ENCODE assay signal across 8 mouse cellular contexts in the genomic region with DNA sequence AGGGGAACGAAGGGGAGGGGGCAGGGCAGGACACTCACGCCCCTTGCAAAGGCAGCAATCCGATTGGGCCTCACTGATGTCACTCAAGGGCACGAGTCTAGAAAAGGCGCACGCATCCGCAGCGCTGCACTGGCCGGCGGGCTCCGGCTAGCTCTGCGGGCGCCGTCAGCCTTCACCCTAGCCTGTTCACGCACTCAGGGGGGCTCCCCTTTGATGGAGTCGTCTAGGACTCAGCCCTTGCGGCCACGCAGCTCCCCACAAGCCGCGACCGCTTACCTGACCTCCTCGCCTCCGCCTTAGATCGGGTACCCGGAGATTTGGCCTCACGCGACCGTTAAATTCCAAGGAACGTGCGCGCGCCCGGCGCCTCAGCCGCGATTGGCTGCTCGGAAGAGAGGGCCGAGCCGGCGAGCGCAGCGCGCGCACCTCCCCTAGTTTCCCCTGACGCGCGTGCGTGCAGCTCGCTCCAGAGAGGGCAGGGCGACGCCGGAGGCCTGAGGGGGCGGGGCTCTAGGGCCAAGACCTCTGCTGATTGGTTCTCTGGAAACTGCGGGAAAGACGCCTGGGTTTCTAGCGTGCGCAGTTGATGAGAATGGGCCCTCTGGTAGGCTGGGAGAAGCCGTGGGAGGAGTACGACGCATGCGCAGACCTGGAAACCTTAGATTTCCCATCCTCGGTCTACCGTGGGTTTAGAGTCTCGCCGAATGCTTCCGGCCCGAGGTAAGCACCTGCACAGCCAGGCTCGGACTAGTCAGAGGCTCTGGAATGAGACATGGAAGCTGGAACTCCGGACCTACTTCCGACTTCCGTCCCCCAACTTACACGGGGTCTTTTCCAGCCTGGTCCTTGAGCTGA. TPM values are rescaled to one million over a fixed set of nuclear protein-coding genes. Genes with fewer than 3 reads are reported as not detected.
DNase-seq lines count a peak whose midpoint lies in the region; ATAC-seq and TF ChIP-seq lines count a peak whose summit lies in the region.

A gene (minus strand): TSS at position 463 of the 855 bp plus-strand sequence.
A gene (plus strand): TSS at position 580 of the 855 bp plus-strand sequence.

- intact Hi-C loops in heart, adult 2 months (cut with DNase I): loop anchor here (1.0 to 2.0 kb wide), 2 partner anchors 25 to 578 kb away; a partner anchor contains a TSS

- H3K9me3 ChIP-seq in embryonic facial prominence, embryonic 14.5 days (ENCODE audit: control insufficient read depth, low read length): no peaks in the 10 kb centered on the region
- no peaks in the 10 kb centered on the region for H3K9me3 ChIP-seq in limb, embryonic 13.5 days
- H3K9me3 ChIP-seq in midbrain, embryonic 16.5 days (replicated peaks; ENCODE audit: control insufficient read depth, low read length, poor library complexity, severe bottlenecking): no peaks in the 10 kb centered on the region

- TF ChIP-seq EP300 in heart, adult 2 months (IDR thresholded peaks at IDR 0.05; ENCODE audit: insufficient read depth, low read depth, low read length): 0 out of 2 replicates have a peak, but pooled peaks have one; percentile 52

- WGBS in embryonic facial prominence, embryonic 14.5 days: under 1% methylated on average over 55 of the region's 72 CpGs
- under 1% methylated on average over 72 of the region's 72 CpGs for WGBS in heart, adult 2 months
- under 1% methylated on average over 72 of the region's 72 CpGs for WGBS in limb, embryonic 13.5 days
- under 1% methylated on average over 71 of the region's 72 CpGs for WGBS in midbrain, embryonic 16.5 days

- peak within 1 kb of the TSS; percentile 86 for H3K4me2 ChIP-seq in embryonic facial prominence, embryonic 14.5 days (ENCODE audit: low read depth, low read length)
- peak within 1 kb of the TSS; percentile 90 for H3K4me2 ChIP-seq in limb, embryonic 13.5 days (replicated peaks)
- H3K4me2 ChIP-seq in midbrain, embryonic 16.5 days (ENCODE audit: low read length): peak within 1 kb of the TSS; percentile 90

- peak; percentile 97 for ATAC-seq in embryonic facial prominence, embryonic 14.5 days (ENCODE audit: low read depth)
- ATAC-seq in limb, embryonic 13.5 days (ENCODE audit: low FRiP score, low read depth): peak; percentile 98
- peak; percentile 98 for ATAC-seq in midbrain, embryonic 16.5 days

- peak; percentile 99 for DNase-seq in 3T3-L1 (ENCODE audit: low read depth, low spot score)
- DNase-seq in adrenal gland, postnatal 4 days (ENCODE audit: low spot score in 2 of 2): peak; percentile 96 to 99
- peak; percentile 100 for DNase-seq in embryonic facial prominence, embryonic 14.5 days (ENCODE audit: low spot score)
- DNase-seq in heart, adult 2 months: peak; percentile 99 to 100
- peak; percentile 99 to 100 for DNase-seq in kidney, adult 8-10 months
- DNase-seq in spleen, postnatal 10 days (ENCODE audit: low spot score in 2 of 2): peak; percentile 99

- peak within 1 kb of the TSS; percentile 64 for H3K4me3 ChIP-seq in embryonic facial prominence, embryonic 14.5 days (ENCODE audit: low read depth, low read length)
- peak within 1 kb of the TSS; percentile 82 for H3K4me3 ChIP-seq in heart, adult 2 months
- peak within 1 kb of the TSS; percentile 69 for H3K4me3 ChIP-seq in limb, embryonic 13.5 days
- H3K4me3 ChIP-seq in midbrain, embryonic 16.5 days (ENCODE audit: low read depth, low read length): peak within 1 kb of the TSS; percentile 74

- H3K79me2 ChIP-seq in heart, adult 2 months (replicated peaks; ENCODE audit: control insufficient read depth, insufficient read depth, low read length): no peaks in the 10 kb centered on the region

- peak within 1 kb of the TSS; percentile 94 for H3K27ac ChIP-seq in embryonic facial prominence, embryonic 14.5 days (replicated peaks; ENCODE audit: low read depth, low read length)
- peak within 1 kb of the TSS; percentile 94 for H3K27ac ChIP-seq in heart, adult 2 months
- peak within 1 kb of the TSS; percentile 95 for H3K27ac ChIP-seq in limb, embryonic 13.5 days
- peak within 1 kb of the TSS; percentile 98 for H3K27ac ChIP-seq in midbrain, embryonic 16.5 days (ENCODE audit: low read length)

- TF ChIP-seq POLR2A in heart, adult 2 months (IDR thresholded peaks at IDR 0.05; ENCODE audit: insufficient read depth, low read depth, low read length): peak; percentile 99

- no peaks in the 10 kb centered on the region for H3K27me3 ChIP-seq in embryonic facial prominence, embryonic 14.5 days (replicated peaks; ENCODE audit: control insufficient read depth, insufficient read depth, low read length)
- H3K27me3 ChIP-seq in heart, adult 2 months (ENCODE audit: control insufficient read depth, insufficient read depth, low read length): no peaks in the 10 kb centered on the region
- H3K27me3 ChIP-seq in limb, embryonic 13.5 days: no peaks in the 10 kb centered on the region
- no peaks in the 10 kb centered on the region for H3K27me3 ChIP-seq in midbrain, embryonic 16.5 days (ENCODE audit: control insufficient read depth, insufficient read depth, low read depth, low read length)

- H3K9ac ChIP-seq in embryonic facial prominence, embryonic 14.5 days (ENCODE audit: low read depth, low read length): peak within 1 kb of the TSS; percentile 73
- peak within 1 kb of the TSS; percentile 82 for H3K9ac ChIP-seq in heart, adult 2 months (ENCODE audit: low read depth, low read length)
- peak within 1 kb of the TSS; percentile 81 for H3K9ac ChIP-seq in limb, embryonic 13.5 days
- peak within 1 kb of the TSS; percentile 80 for H3K9ac ChIP-seq in midbrain, embryonic 16.5 days (ENCODE audit: low read depth, low read length)

- peaks cover 10% of the 10 kb centered on the region for H3K4me1 ChIP-seq in embryonic facial prominence, embryonic 14.5 days (ENCODE audit: control insufficient read depth, insufficient read depth, low read length)
- H3K4me1 ChIP-seq in heart, adult 2 months (ENCODE audit: control insufficient read depth, insufficient read depth, low read length): peaks cover 1% of the 10 kb centered on the region
- H3K4me1 ChIP-seq in limb, embryonic 13.5 days: peaks cover 14% of the 10 kb centered on the region
- H3K4me1 ChIP-seq in midbrain, embryonic 16.5 days (ENCODE audit: control insufficient read depth, insufficient read depth, low read length): peaks cover 18% of the 10 kb centered on the region

- TF ChIP-seq CTCF in heart, adult 2 months (IDR thresholded peaks at IDR 0.05): no peak

- peaks cover 11% of the 10 kb centered on the region; the same call in 1 of the 2 replicates for H3K36me3 ChIP-seq in embryonic facial prominence, embryonic 14.5 days (ENCODE audit: control insufficient read depth, insufficient read depth, low read length)
- H3K36me3 ChIP-seq in heart, adult 2 months (ENCODE audit: control insufficient read depth, insufficient read depth, low read length): no peaks in the 10 kb centered on the region
- peaks cover 15% of the 10 kb centered on the region for H3K36me3 ChIP-seq in limb, embryonic 13.5 days
- no peaks in the 10 kb centered on the region for H3K36me3 ChIP-seq in midbrain, embryonic 16.5 days (ENCODE audit: control insufficient read depth, insufficient read depth, low read length)

RNA-seq across cellular contexts. Expression of the first gene that starts in this region (rescaled TPM):
- 10 to 100 TPM; 10.4 to 11.7 TPM for total RNA-seq in adrenal gland, postnatal 4 days (2021)
- polyA plus RNA-seq in embryonic facial prominence, embryonic 14.5 days (2014; fragmentation: Nextera tagmentation; extraction: Ambion mirVana): 9.3 and 10.2 TPM in 2 replicates
- total RNA-seq in heart, adult 2 months (2021): 1 to 10 TPM; 4.4 to 5.4 TPM
- polyA plus RNA-seq in heart, adult 2 months (2012; rRNA removed): 2.8 and 4.4 TPM in 2 replicates
- polyA plus RNA-seq in limb, embryonic 13.5 days (2015; fragmentation: Nextera tagmentation; extraction: Ambion mirVana): 12.1 and 13.2 TPM in 2 replicates
- 9.3 and 10.8 TPM in 2 replicates for polyA plus RNA-seq in midbrain, embryonic 16.5 days (2015; fragmentation: Nextera tagmentation; extraction: Ambion mirVana)

RNA-seq across cellular contexts. Expression of the second gene that starts in this region (rescaled TPM):
- 10 to 100 TPM; 12.0 to 12.6 TPM for total RNA-seq in adrenal gland, postnatal 4 days (2021)
- 9.3 and 10.4 TPM in 2 replicates for polyA plus RNA-seq in embryonic facial prominence, embryonic 14.5 days (2014; fragmentation: Nextera tagmentation; extraction: Ambion mirVana)
- 10 to 100 TPM; 11.4 to 12.0 TPM for total RNA-seq in heart, adult 2 months (2021)
- polyA plus RNA-seq in heart, adult 2 months (2012; rRNA removed): 6.9 and 11.7 TPM in 2 replicates
- 16.2 and 16.3 TPM in 2 replicates for polyA plus RNA-seq in limb, embryonic 13.5 days (2015; fragmentation: Nextera tagmentation; extraction: Ambion mirVana)
- polyA plus RNA-seq in midbrain, embryonic 16.5 days (2015; fragmentation: Nextera tagmentation; extraction: Ambion mirVana): 10.5 and 11.1 TPM in 2 replicates

Comparison
In these comparisons a context has a peak if more than half of its experiments do, and no peak if none do; other contexts are left out.
1. Peak in every context shown above with its lines: DNase-seq, ATAC-seq, H3K4me3 ChIP-seq and H3K27ac ChIP-seq.